Mouse (Mus musculus) MEL (cell line): ENCODE measurements at regions not wholly inside any gene's neighbourhood (a gene's known extent, or its start where the extent isn't known, plus 50 kb on each side); places are given as distances from the start of the nearest gene placed in this dataset.
A peak's percentile ranks its signal among the peaks of the same experiment; 100 is the strongest.

Source experiments
- DNase-seq: peaks from one replicate; pipeline ENCODE4 v3.0.0; 2011; ENCODE audit warnings: low read depth, low spot score
- H3K27ac ChIP-seq: 2 replicates; pipeline ENCODE4 v1.5.1; 2012; ENCODE audit warnings: low read depth, mild to moderate bottlenecking, control low read depth, low read length, moderate library complexity; ENCODE audit not compliant: control insufficient read depth
- H3K27me3 ChIP-seq, 2 experiments: fragments of 150-350 bp in 1 of 2; sonication (generic) in 1 of 2; 2 replicates each; pipeline ENCODE4 v1.6.1; 2012; ENCODE audit warnings: low read length in 2 of 2, mild to moderate bottlenecking in 2 of 2, improper control_type of control experiment in 1 of 2, moderate library complexity in 1 of 2; ENCODE audit not compliant: insufficient read depth in 2 of 2, control insufficient read depth in 1 of 2
- H3K36me3 ChIP-seq, 2 experiments: 2 replicates each; pipeline ENCODE4 v1.6.1; 2012 to 2014; ENCODE audit warnings: low read length in 2 of 2, improper control_type of control experiment in 1 of 2, inconsistent platforms in 1 of 2, mild to moderate bottlenecking in 1 of 2; ENCODE audit not compliant: insufficient read depth in 2 of 2, control insufficient read depth in 1 of 2
- H3K4me1 ChIP-seq, 2 experiments: fragments of 150-350 bp in 1 of 2; sonication (generic) in 1 of 2; 2 replicates each; pipeline ENCODE4 v1.6.1; 2012; ENCODE audit warnings: low read length in 2 of 2, improper control_type of control experiment in 1 of 2, mild to moderate bottlenecking in 1 of 2; ENCODE audit not compliant: insufficient read depth in 2 of 2, control insufficient read depth in 1 of 2
- H3K4me3 ChIP-seq, 2 experiments: fragments of 150-350 bp in 1 of 2; sonication (generic) in 1 of 2; 2 replicates each; pipeline ENCODE4 v1.5.1; 2012; ENCODE audit warnings: low read depth in 2 of 2, low read length in 2 of 2, mild to moderate bottlenecking in 2 of 2, moderate library complexity in 2 of 2, control low read depth in 1 of 2, improper control_type of control experiment in 1 of 2; ENCODE audit not compliant: control insufficient read depth in 1 of 2, insufficient read depth in 1 of 2
- H3K79me2 ChIP-seq: 2 replicates; pipeline ENCODE4 v1.6.1; 2012; ENCODE audit warnings: mild to moderate bottlenecking, low read length, moderate library complexity; ENCODE audit not compliant: control insufficient read depth, poor library complexity, insufficient read depth
- H3K9ac ChIP-seq: 2 replicates; pipeline ENCODE4 v1.6.1; 2012; ENCODE audit warnings: low read depth, mild to moderate bottlenecking, control low read depth, low read length, moderate library complexity; ENCODE audit not compliant: control insufficient read depth, poor library complexity, severe bottlenecking
- H3K9me3 ChIP-seq: fragments of 150-350 bp; sonication (generic); replicated peaks from 2 replicates; pipeline ENCODE4 v1.6.1; 2012; ENCODE audit warnings: mild to moderate bottlenecking, low read length, improper control_type of control experiment, moderate library complexity; ENCODE audit not compliant: insufficient read depth
- CTCF ChIP-seq, 3 experiments: IDR thresholded peaks in 2 of 3; conservative IDR thresholded peaks in 1 of 3; 2 replicates each; pipeline ENCODE4 v1.5.1; 2011 to 2012; ENCODE audit warnings: low read length in 3 of 3, low read depth in 2 of 3, mild to moderate bottlenecking in 2 of 3, improper control_type of control experiment in 1 of 3, inconsistent platforms in 1 of 3, mixed read lengths in 1 of 3, moderate library complexity in 1 of 3; ENCODE audit not compliant: control insufficient read depth in 1 of 3, insufficient read depth in 1 of 3, poor library complexity in 1 of 3, severe bottlenecking in 1 of 3
- E2F4 ChIP-seq: IDR thresholded peaks from 2 replicates; pipeline ENCODE4 v1.6.1; 2011; ENCODE audit warnings: low read depth, low read length, improper control_type of control experiment, borderline replicate concordance
- EP300 ChIP-seq, 2 experiments: IDR thresholded peaks; 2 replicates each; pipeline ENCODE4 v1.6.1; 2011; ENCODE audit warnings: improper control_type of control experiment in 2 of 2, low read length in 2 of 2, low read depth in 1 of 2, mild to moderate bottlenecking in 1 of 2
- HCFC1 ChIP-seq: IDR thresholded peaks from 2 replicates; pipeline ENCODE4 v1.6.1; 2012; ENCODE audit warnings: low read depth, mild to moderate bottlenecking, inconsistent platforms, low read length, improper control_type of control experiment, moderate library complexity
- JUND ChIP-seq: IDR thresholded peaks from 2 replicates; pipeline ENCODE4 v1.6.1; 2011; ENCODE audit warnings: low read depth, mild to moderate bottlenecking, improper control_type of control experiment, low read length
- KAT2A ChIP-seq: conservative IDR thresholded peaks from 2 replicates; pipeline ENCODE4 v1.6.1; 2012; ENCODE audit warnings: low read depth, low read length, improper control_type of control experiment, inconsistent platforms
- MAFK ChIP-seq: IDR thresholded peaks from 2 replicates; pipeline ENCODE4 v1.6.1; 2011; ENCODE audit warnings: low read depth, mild to moderate bottlenecking, low read length, improper control_type of control experiment, borderline replicate concordance
- MAZ ChIP-seq: IDR thresholded peaks from 2 replicates; pipeline ENCODE4 v1.6.1; 2012; ENCODE audit warnings: low read depth, mild to moderate bottlenecking, inconsistent platforms, low read length, improper control_type of control experiment
- MYC ChIP-seq: IDR thresholded peaks from 2 replicates; pipeline ENCODE4 v1.6.1; 2011; ENCODE audit warnings: low read depth, mild to moderate bottlenecking, low read length, improper control_type of control experiment, moderate library complexity
- NELFE ChIP-seq: IDR thresholded peaks from 2 replicates; pipeline ENCODE4 v1.6.1; 2011; ENCODE audit warnings: low read depth, low read length, improper control_type of control experiment
- POLR2A ChIP-seq, 2 experiments: IDR thresholded peaks; 2 replicates each; pipeline ENCODE4 v1.6.1; 2011 to 2012; ENCODE audit warnings: low read length in 2 of 2, mild to moderate bottlenecking in 2 of 2, control low read depth in 1 of 2, improper control_type of control experiment in 1 of 2, low read depth in 1 of 2, moderate library complexity in 1 of 2; ENCODE audit not compliant: control insufficient read depth in 1 of 2, insufficient read depth in 1 of 2, poor library complexity in 1 of 2
- RAD21 ChIP-seq: IDR thresholded peaks from 2 replicates; pipeline ENCODE4 v1.6.1; 2011; ENCODE audit warnings: mild to moderate bottlenecking, low read depth, low read length, improper control_type of control experiment
- SMC3 ChIP-seq: IDR thresholded peaks from 2 replicates; pipeline ENCODE4 v1.6.1; 2011; ENCODE audit warnings: low read depth, low read length, improper control_type of control experiment
- UBTF ChIP-seq: IDR thresholded peaks from 2 replicates; pipeline ENCODE4 v1.6.1; 2012; ENCODE audit warnings: low read depth, mild to moderate bottlenecking, inconsistent platforms, low read length, improper control_type of control experiment, moderate library complexity, borderline replicate concordance; ENCODE audit not compliant: insufficient read depth
- USF1 ChIP-seq: IDR thresholded peaks from 2 replicates; pipeline ENCODE4 v1.6.1; 2014; ENCODE audit warnings: low read depth, mild to moderate bottlenecking, inconsistent platforms, low read length, improper control_type of control experiment, moderate library complexity
- USF2 ChIP-seq, 2 experiments: IDR thresholded peaks; 2 replicates each; pipeline ENCODE4 v1.6.1; 2011 to 2012; ENCODE audit warnings: improper control_type of control experiment in 2 of 2, low read length in 2 of 2, borderline replicate concordance in 1 of 2, inconsistent platforms in 1 of 2, low read depth in 1 of 2, mild to moderate bottlenecking in 1 of 2; ENCODE audit not compliant: insufficient read depth in 1 of 2
- ZKSCAN1 ChIP-seq: IDR thresholded peaks from 2 replicates; pipeline ENCODE4 v1.6.1; 2012; ENCODE audit warnings: low read depth, mild to moderate bottlenecking, inconsistent platforms, low read length, improper control_type of control experiment, moderate library complexity
- ZMIZ1 ChIP-seq: IDR thresholded peaks from 2 replicates; pipeline ENCODE4 v1.6.1; 2012; ENCODE audit warnings: low read depth, mild to moderate bottlenecking, inconsistent platforms, low read length, improper control_type of control experiment, moderate library complexity

- H3K27ac ChIP-seq = no peak overlapping the region
- no peak for DNase-seq
- TF ChIP-seq POLR2A (IDR thresholded peaks at IDR 0.05; ENCODE audit: control insufficient read depth in 1 of 2, insufficient read depth in 1 of 2, low read depth in 1 of 2, low read length in 2 of 2, poor library complexity in 1 of 2) = no peak
- no peak for TF ChIP-seq ZKSCAN1
- TF ChIP-seq ZMIZ1 = no peak
- no peak for TF ChIP-seq NELFE
- no peak for TF ChIP-seq MAFK
- TF ChIP-seq HCFC1 = no peak
- TF ChIP-seq USF2 (IDR thresholded peaks at IDR 0.05; ENCODE audit: borderline replicate concordance in 1 of 2, insufficient read depth in 1 of 2, low read depth in 1 of 2, low read length in 2 of 2) = no peak
- H3K9me3 ChIP-seq = no peaks in the 10 kb centered on the region
- no peak overlapping the region for H3K4me3 ChIP-seq
- H3K4me1 ChIP-seq = no peaks in the 10 kb centered on the region
- no peaks in the 10 kb centered on the region for H3K79me2 ChIP-seq
- H3K36me3 ChIP-seq = no peaks in the 10 kb centered on the region
- H3K27me3 ChIP-seq = no peaks in the 10 kb centered on the region
- no peak overlapping the region for H3K9ac ChIP-seq
These were observed 880.2 kb upstream of the Celf2 start for GRCm38 (mm10) chr2:8389530-8389929.

DNA sequence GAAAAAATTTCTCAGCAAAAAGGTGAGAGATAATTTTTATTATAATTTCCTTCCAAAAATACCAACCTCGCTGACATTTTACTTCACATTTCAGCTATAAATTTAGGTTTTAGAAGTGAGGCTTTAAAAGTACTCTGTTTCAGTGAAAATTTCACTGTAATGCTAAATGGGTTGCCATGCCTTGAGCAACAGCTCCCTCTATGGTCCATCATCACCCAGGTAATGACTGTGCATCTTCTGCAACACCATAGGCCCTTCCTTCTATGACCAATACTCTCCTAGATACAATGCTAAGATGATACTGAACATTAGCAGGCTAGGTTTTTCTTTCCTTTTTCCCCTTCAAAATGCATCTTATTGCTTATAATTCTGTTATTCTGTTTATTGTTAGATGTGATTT lies 870.9 kb upstream of the Celf2 start:
- Histone ChIP-seq H3K9me3 (no peaks in the 10 kb centered on the region), H3K36me3 (no peaks in the 10 kb centered on the region), H3K27ac (no peak overlapping the region), H3K4me3 (no peak overlapping the region), H3K4me1 (no peaks in the 10 kb centered on the region), H3K9ac (no peak overlapping the region), H3K79me2 (no peaks in the 10 kb centered on the region), H3K27me3 (no peaks in the 10 kb centered on the region)
- TF ChIP-seq KAT2A = no peak
- TF ChIP-seq JUND = no peak
- TF ChIP-seq MAZ = no peak
- TF ChIP-seq SMC3 = 0 out of 2 replicates have a peak, but pooled peaks have one; percentile 15
- peak; percentile 41 for TF ChIP-seq RAD21
- TF ChIP-seq CTCF (IDR thresholded peaks at IDR 0.05 in 2 of 3, conservative IDR thresholded peaks at IDR 0.05 in 1 of 3; ENCODE audit: control insufficient read depth in 1 of 3, insufficient read depth in 1 of 3, low read depth in 2 of 3, low read length in 3 of 3, poor library complexity in 1 of 3, severe bottlenecking in 1 of 3) = peak in 2 of 3 experiments; percentile 8 to 26; a peak in 2 of 6 replicates
- TF ChIP-seq E2F4 = no peak
- no peak for TF ChIP-seq UBTF
- peak; percentile 6 for DNase-seq

DNA sequence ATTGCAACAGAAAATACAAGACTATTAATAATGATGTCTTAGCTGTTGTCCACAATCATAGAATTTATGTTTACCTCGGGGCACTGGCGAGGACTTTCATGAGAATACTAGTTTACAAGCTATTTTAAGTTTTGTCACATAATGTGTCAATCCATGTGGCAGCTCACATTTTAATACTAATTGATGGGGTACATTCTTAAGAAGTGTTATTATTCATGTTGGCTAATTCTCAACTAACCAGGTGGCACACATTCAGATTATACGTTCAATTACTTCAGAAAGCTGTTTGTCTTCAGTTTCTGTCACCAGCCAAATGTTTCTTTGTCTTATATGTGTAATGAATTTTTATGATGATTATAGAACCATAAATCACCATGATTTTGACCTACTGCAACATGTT lies 870.2 kb upstream of the Celf2 start:
- Histone ChIP-seq H3K27me3 (no peaks in the 10 kb centered on the region), H3K27ac (no peak overlapping the region), H3K4me1 (no peaks in the 10 kb centered on the region), H3K36me3 (no peaks in the 10 kb centered on the region), H3K9ac (no peak overlapping the region), H3K79me2 (no peaks in the 10 kb centered on the region), H3K4me3 (no peak overlapping the region)
- DNase-seq = no peak
- TF ChIP-seq USF1 (no peak), CTCF (IDR thresholded peaks at IDR 0.05 in 2 of 3, conservative IDR thresholded peaks at IDR 0.05 in 1 of 3; ENCODE audit: control insufficient read depth in 1 of 3, insufficient read depth in 1 of 3, low read depth in 2 of 3, low read length in 3 of 3, poor library complexity in 1 of 3, severe bottlenecking in 1 of 3) (no peak), SMC3 (no peak), ZMIZ1 (no peak), EP300 (IDR thresholded peaks at IDR 0.05; ENCODE audit: low read depth in 1 of 2, low read length in 2 of 2) (no peak), HCFC1 (no peak), MYC (no peak)
- TF ChIP-seq, all 39 proteins: peak for 0
- no peaks in the 10 kb centered on the region for H3K9me3 ChIP-seq
